Mouse (Mus musculus) lung, embryonic 14.5 days (tissue): Measurements from ENCODE around the gene Tbc1d22b. TPM values are rescaled to one million over a fixed set of nuclear protein-coding genes. Genes with fewer than 3 reads are reported as not detected.

ENCODE experiments used
- ATAC-seq: fragments of 200-750 bp; cut with Nextera tagmentation; 2 replicates; pipeline ENCODE4 v1.8.0; 2017; ENCODE audit warnings: mild to moderate bottlenecking, moderate TSS enrichment, moderate library complexity; ENCODE audit not compliant: insufficient read depth
- DNase-seq: peaks from one replicate; pipeline ENCODE4 v3.0.0-alpha.2; 2015
- H3K27ac ChIP-seq: fragments of 300-500 bp; sonication (generic); 2 replicates; pipeline ENCODE4 v1.5.1; 2014; ENCODE audit warnings: low read depth, mild to moderate bottlenecking, moderate library complexity
- H3K27me3 ChIP-seq: fragments of 300-500 bp; sonication (generic); 2 replicates; pipeline ENCODE4 v1.6.1; 2014; ENCODE audit warnings: low read length, control low read depth; ENCODE audit not compliant: insufficient read depth
- H3K36me3 ChIP-seq: fragments of 300-500 bp; sonication (generic); 2 replicates; pipeline ENCODE4 v1.6.1; 2014; ENCODE audit warnings: control low read depth; ENCODE audit not compliant: insufficient read depth
- H3K4me1 ChIP-seq: fragments of 300-500 bp; sonication (generic); 2 replicates; pipeline ENCODE4 v1.6.1; 2014; ENCODE audit warnings: antibody characterized with exemption, control low read depth; ENCODE audit not compliant: insufficient read depth
- H3K4me2 ChIP-seq: fragments of 300-500 bp; sonication (generic); 2 replicates; pipeline ENCODE4 v1.6.1; 2014; ENCODE audit warnings: mild to moderate bottlenecking
- H3K4me3 ChIP-seq: fragments of 300-500 bp; sonication (generic); 2 replicates; pipeline ENCODE4 v1.5.1; 2014; ENCODE audit warnings: low read depth, low read length
- H3K9ac ChIP-seq: fragments of 300-500 bp; sonication (generic); 2 replicates; pipeline ENCODE4 v1.6.1; 2014
- H3K9me3 ChIP-seq: fragments of 300-500 bp; sonication (generic); 2 replicates; pipeline ENCODE4 v1.6.1; 2016; ENCODE audit warnings: low read depth, low read length, control low read depth
- CTCF ChIP-seq: IDR thresholded peaks from 2 replicates; pipeline ENCODE4 v1.5.1; 2016; ENCODE audit warnings: antibody characterized with exemption, low read depth
- WGBS: fragments of 180-500 bp; shearing (Covaris S2); extraction: QIAGEN DNeasy Blood & Tissue Kit; methylation state at CpG from one replicate; pipeline ENCODE4 v1.1.7; 2014; 5-methylcytosine and 5-hydroxymethylcytosine counted together
- polyA plus RNA-seq: library from polyadenylated mRNA; unstranded; fragments of >200 nt; fragmentation: Nextera tagmentation; extraction: Ambion mirVana; gene quantifications from 2 replicates; pipeline ENCODE4 v1.2.1, GENCODE M21; 2014

Gene Tbc1d22b
- polyA plus RNA-seq, 1 experiment from 2014 or later = 17.4 TPM

- WGBS = 81% methylated on average over 2 of the region's 2 CpGs
- no peaks in the 10 kb centered on the region for H3K4me1 ChIP-seq
- peaks cover 3% of the 10 kb centered on the region; the same call in 1 of the 2 replicates for H3K9me3 ChIP-seq
- H3K4me2 ChIP-seq = no peak overlapping the region
- H3K27me3 ChIP-seq = no peaks in the 10 kb centered on the region
- 0 out of 2 replicates have a peak, but pooled peaks have one; percentile 4 for TF ChIP-seq CTCF
- no peak overlapping the region for H3K27ac ChIP-seq
- H3K36me3 ChIP-seq = no peaks in the 10 kb centered on the region
- H3K4me3 ChIP-seq = no peak overlapping the region
- no peak overlapping the region for H3K9ac ChIP-seq
- ATAC-seq (no peak), DNase-seq (no peak)
These were observed 24.0 kb upstream of the Tbc1d22b start for GRCm38 (mm10) chr17:29525613-29526012.

GRCm38 (mm10) chr17:29528568-29529187 lies 20.9 kb upstream of the Tbc1d22b start:
- Histone ChIP-seq H3K4me3 (no peak overlapping the region), H3K27ac (no peak overlapping the region), H3K9me3 (peaks cover 3% of the 10 kb centered on the region; the same call in 1 of the 2 replicates), H3K27me3 (no peaks in the 10 kb centered on the region), H3K36me3 (no peaks in the 10 kb centered on the region), H3K4me2 (no peak overlapping the region), H3K9ac (no peak overlapping the region), H3K4me1 (peaks cover 6% of the 10 kb centered on the region; the same call in 1 of the 2 replicates)
- ATAC-seq (no peak), DNase-seq (peak; percentile 70)
- WGBS = 65% methylated on average over 8 of the region's 8 CpGs
- TF ChIP-seq CTCF = peak; percentile 68

- H3K4me3 ChIP-seq = no peak overlapping the region
- no peak overlapping the region for H3K9ac ChIP-seq
- H3K4me2 ChIP-seq = no peak overlapping the region
- H3K36me3 ChIP-seq = no peaks in the 10 kb centered on the region
- H3K9me3 ChIP-seq = peaks cover 3% of the 10 kb centered on the region; the same call in 1 of the 2 replicates
- no peak overlapping the region for H3K27ac ChIP-seq
- H3K4me1 ChIP-seq = peaks cover 6% of the 10 kb centered on the region; the same call in 1 of the 2 replicates
- no peak for DNase-seq
- H3K27me3 ChIP-seq = no peaks in the 10 kb centered on the region
- TF ChIP-seq CTCF = no peak
- WGBS = 75% methylated on average over 6 of the region's 6 CpGs
- ATAC-seq = no peak
These were observed 19.1 kb upstream of the Tbc1d22b start for GRCm38 (mm10) chr17:29530508-29530907.

GRCm38 (mm10) chr17:29531278-29531677 lies 18.3 kb upstream of the Tbc1d22b start:
- Histone ChIP-seq H3K9me3 (no peaks in the 10 kb centered on the region), H3K4me1 (peaks cover 6% of the 10 kb centered on the region; the same call in 1 of the 2 replicates), H3K36me3 (no peaks in the 10 kb centered on the region), H3K27ac (no peak overlapping the region), H3K9ac (no peak overlapping the region), H3K4me3 (no peak overlapping the region), H3K4me2 (no peak overlapping the region), H3K27me3 (no peaks in the 10 kb centered on the region)
- peak; percentile 29 for TF ChIP-seq CTCF
- DNase-seq = no peak
- WGBS = 75% methylated on average over 9 of the region's 9 CpGs
- ATAC-seq = no peak

- Histone ChIP-seq H3K4me2 (no peak overlapping the region), H3K4me1 (peaks cover 6% of the 10 kb centered on the region; the same call in 1 of the 2 replicates), H3K9ac (no peak overlapping the region), H3K27ac (no peak overlapping the region), H3K27me3 (no peaks in the 10 kb centered on the region), H3K36me3 (no peaks in the 10 kb centered on the region), H3K4me3 (no peak overlapping the region), H3K9me3 (no peaks in the 10 kb centered on the region)
- DNase-seq (peak; percentile 64), ATAC-seq (no peak)
- no peak for TF ChIP-seq CTCF
- 47% methylated on average over 10 of the region's 10 CpGs for WGBS
These were observed 17.7 kb upstream of the Tbc1d22b start for GRCm38 (mm10) chr17:29531757-29532384.

DNA sequence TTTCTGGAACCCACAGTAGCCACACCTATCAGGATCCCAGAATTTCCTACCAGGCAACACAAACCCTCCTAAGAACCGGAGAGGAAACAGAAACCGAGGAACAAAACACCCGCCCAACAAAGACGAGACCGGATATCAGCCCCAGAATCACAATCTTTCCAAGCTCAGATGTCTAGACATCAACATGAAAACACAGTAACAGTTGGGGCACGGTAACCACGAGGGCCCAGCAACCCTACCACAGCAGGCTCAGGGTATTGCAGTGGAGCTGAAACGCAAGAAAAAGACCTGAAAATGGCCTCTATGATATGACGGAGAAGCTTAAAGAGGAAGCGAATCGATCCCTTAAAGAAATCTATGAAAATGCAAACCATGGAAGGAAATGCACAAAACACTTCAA lies 15.7 kb upstream of the Tbc1d22b start:
- H3K9ac ChIP-seq = no peak overlapping the region
- ATAC-seq (no peak), DNase-seq (no peak)
- no peak overlapping the region for H3K4me2 ChIP-seq
- no peak overlapping the region for H3K27ac ChIP-seq
- no peaks in the 10 kb centered on the region for H3K36me3 ChIP-seq
- 91% methylated on average over 11 of the region's 11 CpGs for WGBS
- H3K9me3 ChIP-seq = no peaks in the 10 kb centered on the region
- H3K4me1 ChIP-seq = peaks cover 6% of the 10 kb centered on the region; the same call in 1 of the 2 replicates
- no peak for TF ChIP-seq CTCF
- no peaks in the 10 kb centered on the region for H3K27me3 ChIP-seq
- no peak overlapping the region for H3K4me3 ChIP-seq

GRCm38 (mm10) chr17:29540426-29540825 lies 9.2 kb upstream of the Tbc1d22b start:
- no peaks in the 10 kb centered on the region for H3K36me3 ChIP-seq
- ATAC-seq (no peak), DNase-seq (no peak)
- no peaks in the 10 kb centered on the region for H3K9me3 ChIP-seq
- TF ChIP-seq CTCF = no peak
- no peak overlapping the region for H3K4me3 ChIP-seq
- no peak overlapping the region for H3K9ac ChIP-seq
- no peaks in the 10 kb centered on the region for H3K4me1 ChIP-seq
- 87% methylated on average over 8 of the region's 8 CpGs for WGBS
- H3K27ac ChIP-seq = no peak overlapping the region
- H3K4me2 ChIP-seq = no peak overlapping the region
- no peaks in the 10 kb centered on the region for H3K27me3 ChIP-seq
